Mouse (Mus musculus) brain, embryonic 14.5 days (tissue): ENCODE measurements at regions not wholly inside any gene's neighbourhood (a gene's known extent, or its start where the extent isn't known, plus 50 kb on each side); places are given as distances from the start of the nearest gene placed in this dataset.

Experiments used
- DNase-seq: peaks from one replicate; pipeline ENCODE4 v3.0.0-alpha.2; 2011; ENCODE audit warnings: low read depth
- CTCF ChIP-seq: fragments of 200-500 bp; IDR thresholded peaks from 2 replicates; pipeline ENCODE4 v1.5.1; 2012; ENCODE audit warnings: inconsistent platforms, mild to moderate bottlenecking, moderate library complexity, borderline replicate concordance; ENCODE audit not compliant: insufficient read depth, insufficient read length; ENCODE audit errors: extremely low read depth
- POLR2A ChIP-seq: fragments of 200-500 bp; IDR thresholded peaks from 2 replicates; pipeline ENCODE4 v1.6.1; 2012; ENCODE audit warnings: mild to moderate bottlenecking, inconsistent platforms, borderline replicate concordance; ENCODE audit not compliant: poor library complexity, insufficient read depth, insufficient read length, severe bottlenecking; ENCODE audit errors: extremely low read depth

DNA sequence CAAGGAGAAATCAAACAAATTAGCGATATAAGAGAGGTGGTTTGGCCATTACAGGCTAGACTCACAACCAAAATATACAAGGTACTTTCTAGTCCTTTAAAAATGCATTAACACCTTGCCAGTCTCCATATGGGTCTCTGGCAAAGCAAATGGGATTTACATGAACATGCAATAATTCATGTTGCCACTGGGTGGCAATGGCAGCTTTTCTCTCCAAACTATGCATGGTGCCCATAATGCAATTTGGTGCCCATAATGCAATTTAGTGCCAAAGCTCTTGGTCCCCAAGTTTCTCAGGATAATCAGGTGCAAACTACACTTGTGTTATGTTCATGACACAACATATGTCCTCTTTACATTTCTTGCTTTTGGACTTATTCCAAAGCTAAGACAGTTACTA, 1126.9 kb upstream of the 4930412O13Rik start:
- no peak for TF ChIP-seq POLR2A
- peak; percentile 70; the same call in 1 of the 2 replicates for TF ChIP-seq CTCF
- DNase-seq, result peak; percentile 85

GRCm38 (mm10) chr2:8756546-8756945, 1124.5 kb upstream of the 4930412O13Rik start:
- no peak for TF ChIP-seq POLR2A
- TF ChIP-seq CTCF, result no peak

DNA sequence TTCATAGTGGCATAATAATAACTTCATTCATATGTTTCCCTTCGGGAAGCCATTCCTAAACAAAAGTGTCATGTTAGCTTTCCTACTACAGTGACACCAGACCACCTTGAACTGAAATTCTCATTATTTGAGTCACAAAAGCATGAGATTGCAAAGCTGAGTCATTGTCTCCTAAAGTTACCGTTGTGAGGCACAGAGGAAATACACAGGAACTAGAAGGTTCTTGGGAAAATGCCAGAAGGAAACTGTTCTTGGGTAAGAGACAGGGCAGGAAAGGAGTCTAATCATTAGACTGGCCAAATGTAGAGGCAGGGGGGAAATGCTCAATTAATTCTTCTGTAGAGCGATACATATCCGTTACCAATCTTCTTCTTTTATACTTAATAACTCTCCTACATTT, 1110.4 kb upstream of the 4930412O13Rik start:
- no peak for TF ChIP-seq CTCF
- no peak for TF ChIP-seq POLR2A
- no peak for DNase-seq

More at GRCm38 (mm10) chr2:8756546-8756945, 1124.5 kb upstream of the 4930412O13Rik start:
- no peak for DNase-seq

GRCm38 (mm10) chr2:8781152-8781935, 1099.7 kb upstream of the 4930412O13Rik start:
- no peak for DNase-seq

GRCm38 (mm10) chr2:8782225-8782624, 1098.8 kb upstream of the 4930412O13Rik start:
- TF ChIP-seq POLR2A (no peak), CTCF (no peak)
- no peak for DNase-seq

More at GRCm38 (mm10) chr2:8781152-8781935, 1099.7 kb upstream of the 4930412O13Rik start:
- TF ChIP-seq CTCF, result no peak
- TF ChIP-seq POLR2A, result no peak

- no peak for DNase-seq
- TF ChIP-seq CTCF, result no peak
- no peak for TF ChIP-seq POLR2A
Observed at GRCm38 (mm10) chr2:8802061-8802460, 1079.0 kb upstream of the 4930412O13Rik start.

DNA sequence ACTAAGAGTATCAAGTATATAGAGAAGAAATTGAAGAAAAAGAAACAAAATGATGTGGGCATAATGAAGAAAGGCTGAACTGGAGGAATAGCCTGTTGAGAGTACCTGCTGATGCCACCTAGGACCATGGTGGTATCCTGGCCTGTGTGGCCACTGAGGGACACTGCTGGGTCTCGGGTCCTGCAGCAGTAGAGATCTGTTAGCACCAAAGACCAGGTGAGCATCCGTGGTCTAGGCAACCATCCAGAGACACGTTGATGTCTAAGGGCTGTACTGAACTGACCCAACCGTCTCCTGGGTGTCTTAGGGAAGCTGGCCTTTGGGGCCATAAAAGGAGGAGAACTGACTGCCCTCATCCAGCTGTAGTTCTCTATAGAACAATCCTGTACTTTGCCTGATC, 1071.4 kb upstream of the 4930412O13Rik start:
- DNase-seq, result no peak
- TF ChIP-seq CTCF (no peak), POLR2A (no peak)

DNA sequence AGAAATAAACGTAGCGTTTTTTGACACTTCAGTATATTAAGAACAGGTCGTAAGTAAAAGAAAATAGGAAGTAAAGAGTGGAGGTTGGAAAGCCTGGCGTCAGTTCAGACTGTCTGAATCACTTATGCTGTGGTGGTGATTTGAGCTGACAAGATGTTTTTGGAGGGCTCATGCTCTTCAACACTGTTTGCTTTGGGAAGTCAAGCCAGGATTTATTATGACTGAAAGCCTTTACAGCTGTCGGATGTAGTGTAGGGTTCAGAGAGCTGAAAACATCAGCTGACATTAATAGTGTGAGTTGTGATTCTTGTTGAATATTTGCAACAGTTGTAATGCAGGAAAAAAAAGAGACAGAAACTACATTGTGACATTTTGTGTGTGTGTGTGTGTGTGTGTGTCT, 1062.9 kb upstream of the 4930412O13Rik start:
- TF ChIP-seq POLR2A, result no peak
- TF ChIP-seq CTCF, result no peak
- no peak for DNase-seq

DNA sequence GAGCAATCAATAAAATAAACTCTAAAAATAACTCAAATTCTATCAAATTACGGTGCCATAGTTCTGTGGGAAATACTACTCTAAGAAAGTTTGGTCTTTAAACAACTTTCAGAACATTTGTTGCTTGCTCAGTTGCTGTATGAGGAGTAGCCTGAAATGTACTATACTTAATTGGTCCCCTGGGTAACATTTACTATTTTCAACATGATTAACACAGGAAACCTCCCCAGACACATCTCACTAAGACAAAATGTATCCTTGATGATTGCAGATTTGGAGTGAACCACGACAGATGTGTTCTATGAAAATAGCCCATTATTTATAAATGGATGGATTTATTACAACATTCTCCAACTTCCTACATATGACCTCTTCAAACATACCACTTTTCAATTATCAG, 1055.6 kb upstream of the 4930412O13Rik start:
- no peak for DNase-seq
- TF ChIP-seq POLR2A (no peak), CTCF (no peak)
